Mouse (Mus musculus): ENCODE data around the gene Pdzd8. TPM values are rescaled to one million over a fixed set of nuclear protein-coding genes. Genes with fewer than 3 reads are reported as not detected.

Pdzd8 gene
- total RNA-seq, 2 experiments from 2014 or later = 10.3 to 13.3 TPM

- intact Hi-C loops (cut with DNase I) = no loop called here
- DNase-seq = no peak
These were observed 11.4 kb upstream of the Pdzd8 start for GRCm38 (mm10) chr19:59356843-59357595.

GRCm38 (mm10) chr19:59356388-59356787, 10.8 kb upstream of the Pdzd8 start:
- intact Hi-C loops (cut with DNase I) = no loop called here
- DNase-seq = no peak

GRCm38 (mm10) chr19:59354906-59355305, 9.3 kb upstream of the Pdzd8 start:
- intact Hi-C loops (cut with DNase I) = no loop called here
- no peak for DNase-seq

- intact Hi-C loops (cut with DNase I) = no loop called here
- DNase-seq = no peak
These were observed 7.2 kb upstream of the Pdzd8 start for GRCm38 (mm10) chr19:59352760-59353159.

- intact Hi-C loops (cut with DNase I) = no loop called here
- DNase-seq = no peak
These were observed 5.7 kb upstream of the Pdzd8 start for GRCm38 (mm10) chr19:59351151-59351889.

GRCm38 (mm10) chr19:59350273-59350903, 4.8 kb upstream of the Pdzd8 start:
- intact Hi-C loops (cut with DNase I) = no loop called here

GRCm38 (mm10) chr19:59349329-59349960, 3.9 kb upstream of the Pdzd8 start:
- intact Hi-C loops (cut with DNase I) = no loop called here
- DNase-seq = no peak

More at GRCm38 (mm10) chr19:59350273-59350903, 4.8 kb upstream of the Pdzd8 start:
- DNase-seq = no peak

GRCm38 (mm10) chr19:59346325-59346724, 745 bp upstream of the Pdzd8 start:
- intact Hi-C loops (cut with DNase I) = no loop called here
- DNase-seq = no peak

- intact Hi-C loops (cut with DNase I) = no loop called here
- DNase-seq = peak in 1 of 2 experiments; percentile 27
These were observed 411 bp downstream of the Pdzd8 start for GRCm38 (mm10) chr19:59345081-59345657.

GRCm38 (mm10) chr19:59344304-59344711, 1.3 kb downstream of the Pdzd8 start:
- peak in 1 of 2 experiments; percentile 15 for DNase-seq
- intact Hi-C loops (cut with DNase I) = no loop called here

GRCm38 (mm10) chr19:59342964-59343363, 2.6 kb downstream of the Pdzd8 start:
- DNase-seq = no peak
- intact Hi-C loops (cut with DNase I) = no loop called here

GRCm38 (mm10) chr19:59339908-59340307, 5.7 kb downstream of the Pdzd8 start:
- no peak for DNase-seq
- intact Hi-C loops (cut with DNase I) = no loop called here

GRCm38 (mm10) chr19:59337872-59338681, 7.5 kb downstream of the Pdzd8 start:
- intact Hi-C loops (cut with DNase I) = no loop called here
- no peak for DNase-seq

GRCm38 (mm10) chr19:59336655-59337054, 8.9 kb downstream of the Pdzd8 start:
- no peak for DNase-seq
- intact Hi-C loops (cut with DNase I) = no loop called here

GRCm38 (mm10) chr19:59330816-59331225, 14.8 kb downstream of the Pdzd8 start:
- no peak for DNase-seq
- intact Hi-C loops (cut with DNase I) = no loop called here

- DNase-seq = no peak
- intact Hi-C loops (cut with DNase I) = no loop called here
These were observed 23.6 kb downstream of the Pdzd8 start, which contains the start of gene Rps12-ps3 for GRCm38 (mm10) chr19:59321990-59322389. Gene Rps12-ps3, plus strand, starts transcription at chr19:59322290.

- DNase-seq = no peak
- intact Hi-C loops (cut with DNase I) = loop anchor here (5.0 kb wide), 1 partner anchor 74 kb away; no protein-coding TSS in a partner anchor
These were observed 29.0 kb downstream of the Pdzd8 start for GRCm38 (mm10) chr19:59316571-59316970.

GRCm38 (mm10) chr19:59315308-59315707, 30.3 kb downstream of the Pdzd8 start:
- intact Hi-C loops (cut with DNase I) = loop anchor here (5.0 kb wide), 1 partner anchor 73 kb away; no protein-coding TSS in a partner anchor
- DNase-seq = no peak

- intact Hi-C loops (cut with DNase I) = no loop called here
These were observed 53.3 kb downstream of the Pdzd8 start for GRCm38 (mm10) chr19:59292183-59292839.

More at GRCm38 (mm10) chr19:59292183-59292839, 53.3 kb downstream of the Pdzd8 start:
- no peak for DNase-seq
